Mouse (Mus musculus): ENCODE data around the gene Mdc1. TPM values are rescaled to one million over a fixed set of nuclear protein-coding genes. Genes with fewer than 3 reads are reported as not detected.

Gene Mdc1
- polyA plus RNA-seq, 1 experiment from 2014 or later: 15.0 TPM

DNA sequence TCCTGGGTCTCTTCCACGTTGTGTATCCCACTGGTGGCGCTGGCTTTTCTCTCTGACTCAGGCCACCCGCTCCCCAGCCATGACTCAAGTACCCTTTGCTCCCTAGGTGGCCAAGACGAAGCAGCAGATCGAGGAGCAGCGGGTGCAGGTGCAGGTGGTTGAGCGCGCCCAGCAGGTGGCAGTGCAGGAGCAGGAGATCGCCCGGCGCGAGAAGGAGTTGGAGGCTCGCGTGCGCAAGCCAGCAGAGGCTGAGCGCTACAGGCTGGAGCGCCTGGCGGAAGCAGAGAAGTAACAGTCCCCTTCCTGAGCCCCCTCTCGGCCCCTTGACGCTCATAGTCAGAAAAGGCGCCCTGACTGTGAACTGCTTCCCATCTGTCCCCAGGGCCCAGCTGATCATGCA lies 11.6 kb upstream of the Mdc1 start:
- Histone ChIP-seq H3K27me3 (ENCODE audit: control insufficient read depth, insufficient read depth, low read length) (no peaks in the 10 kb centered on the region), H3K9ac (ENCODE audit: low read length) (no peak overlapping the region), H3K4me2 (ENCODE audit: low read depth) (no peak overlapping the region), H3K27ac (ENCODE audit: low read depth, low read length) (no peak overlapping the region), H3K36me3 (ENCODE audit: control insufficient read depth, insufficient read depth, low read length) (peaks cover 12% of the 10 kb centered on the region), H3K4me3 (ENCODE audit: low read depth, low read length) (peak overlapping the region; percentile 10; the same call in 1 of the 2 replicates), H3K9me3 (ENCODE audit: control insufficient read depth, low read length) (no peaks in the 10 kb centered on the region), H3K4me1 (ENCODE audit: control insufficient read depth, insufficient read depth, low read length) (peaks cover 5% of the 10 kb centered on the region)
- peak; percentile 61 for ATAC-seq (ENCODE audit: insufficient read depth, low FRiP score, low TSS enrichment)
- WGBS: 2% methylated on average over 21 of the region's 21 CpGs
- DNase-seq (ENCODE audit: low spot score): peak; percentile 88

DNA sequence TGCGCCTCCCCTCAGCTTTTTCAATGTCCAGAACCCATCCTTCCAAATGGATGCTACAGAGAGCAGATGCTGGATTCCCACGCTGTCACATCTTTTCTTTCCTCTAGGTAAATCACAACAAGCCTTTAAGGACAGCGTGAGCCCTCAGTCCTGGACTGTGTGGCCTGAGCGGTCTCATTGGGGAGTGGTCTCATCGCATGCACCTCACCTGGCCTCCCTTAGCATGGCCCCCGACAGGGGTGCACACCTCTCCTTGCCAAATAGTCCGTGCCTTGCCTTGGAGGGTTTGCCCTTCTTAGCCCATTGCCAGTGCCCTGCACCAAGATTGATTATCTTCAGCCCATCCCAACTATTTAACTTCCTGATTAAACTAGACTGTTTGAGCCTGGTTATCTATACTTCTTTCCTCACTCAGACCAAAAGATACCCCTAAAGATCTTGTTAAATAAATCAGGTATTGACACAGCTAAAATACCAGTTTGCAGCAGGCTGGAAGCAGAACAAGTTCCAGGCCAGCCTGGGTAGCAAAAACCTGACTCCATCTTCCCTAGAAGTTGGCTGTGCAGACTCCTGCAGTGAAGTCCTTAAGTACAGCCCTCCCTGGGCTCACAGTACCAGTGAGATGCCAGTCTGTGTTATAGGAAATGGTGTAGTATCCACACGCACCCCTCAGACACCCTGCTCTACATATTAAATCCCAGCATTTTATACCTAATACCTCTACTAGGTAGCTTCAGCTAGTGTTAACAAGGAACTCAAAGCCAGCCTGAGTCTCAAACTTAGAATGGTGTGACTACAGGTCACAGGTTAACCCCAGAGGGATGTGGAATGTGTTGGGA lies 8.7 kb upstream of the Mdc1 start:
- Histone ChIP-seq H3K27ac (ENCODE audit: low read depth, low read length) (no peak overlapping the region), H3K4me3 (ENCODE audit: low read depth, low read length) (no peak overlapping the region), H3K9ac (ENCODE audit: low read length) (no peak overlapping the region), H3K27me3 (ENCODE audit: control insufficient read depth, insufficient read depth, low read length) (no peaks in the 10 kb centered on the region), H3K4me2 (ENCODE audit: low read depth) (no peak overlapping the region), H3K9me3 (ENCODE audit: control insufficient read depth, low read length) (no peaks in the 10 kb centered on the region), H3K4me1 (ENCODE audit: control insufficient read depth, insufficient read depth, low read length) (peaks cover 18% of the 10 kb centered on the region), H3K36me3 (ENCODE audit: control insufficient read depth, insufficient read depth, low read length) (peaks cover 26% of the 10 kb centered on the region)
- DNase-seq (ENCODE audit: low spot score): no peak
- 72% methylated on average over 8 of the region's 8 CpGs for WGBS
- ATAC-seq (ENCODE audit: insufficient read depth, low FRiP score, low TSS enrichment): no peak

- no peak overlapping the region for H3K27ac ChIP-seq (ENCODE audit: low read depth, low read length)
- ATAC-seq (ENCODE audit: insufficient read depth, low FRiP score, low TSS enrichment) (no peak), DNase-seq (ENCODE audit: low spot score) (no peak)
- H3K27me3 ChIP-seq (ENCODE audit: control insufficient read depth, insufficient read depth, low read length): no peaks in the 10 kb centered on the region
- H3K4me2 ChIP-seq (ENCODE audit: low read depth): no peak overlapping the region
- H3K4me3 ChIP-seq (ENCODE audit: low read depth, low read length): no peak overlapping the region
- H3K4me1 ChIP-seq (ENCODE audit: control insufficient read depth, insufficient read depth, low read length): peaks cover 18% of the 10 kb centered on the region
- H3K36me3 ChIP-seq (ENCODE audit: control insufficient read depth, insufficient read depth, low read length): peaks cover 26% of the 10 kb centered on the region
- no peak overlapping the region for H3K9ac ChIP-seq (ENCODE audit: low read length)
- no peaks in the 10 kb centered on the region for H3K9me3 ChIP-seq (ENCODE audit: control insufficient read depth, low read length)
- 26% methylated on average over 5 of the region's 5 CpGs for WGBS
Observed at GRCm38 (mm10) chr17:35833239-35833751, 8.0 kb upstream of the Mdc1 start.

GRCm38 (mm10) chr17:35833894-35834293 lies 7.4 kb upstream of the Mdc1 start:
- ATAC-seq (ENCODE audit: insufficient read depth, low FRiP score, low TSS enrichment): no peak
- Histone ChIP-seq H3K4me3 (ENCODE audit: low read depth, low read length) (no peak overlapping the region), H3K36me3 (ENCODE audit: control insufficient read depth, insufficient read depth, low read length) (peaks cover 26% of the 10 kb centered on the region)

GRCm38 (mm10) chr17:35834696-35835422 lies 6.5 kb upstream of the Mdc1 start:
- H3K4me1 ChIP-seq (ENCODE audit: control insufficient read depth, insufficient read depth, low read length): peaks cover 17% of the 10 kb centered on the region
- no peaks in the 10 kb centered on the region for H3K9me3 ChIP-seq (ENCODE audit: control insufficient read depth, low read length)
- WGBS: 82% methylated on average over 26 of the region's 26 CpGs
- ATAC-seq (ENCODE audit: insufficient read depth, low FRiP score, low TSS enrichment) (no peak), DNase-seq (ENCODE audit: low spot score) (no peak)
- H3K36me3 ChIP-seq (ENCODE audit: control insufficient read depth, insufficient read depth, low read length): peaks cover 26% of the 10 kb centered on the region
- H3K9ac ChIP-seq (ENCODE audit: low read length): peak overlapping the region; percentile 95; the same call in 1 of the 2 replicates
- H3K27me3 ChIP-seq (ENCODE audit: control insufficient read depth, insufficient read depth, low read length): no peaks in the 10 kb centered on the region
- no peak overlapping the region for H3K27ac ChIP-seq (ENCODE audit: low read depth, low read length)
- peak overlapping the region; percentile 88 for H3K4me2 ChIP-seq (ENCODE audit: low read depth)
- H3K4me3 ChIP-seq (ENCODE audit: low read depth, low read length): peak overlapping the region; percentile 76

More at GRCm38 (mm10) chr17:35833894-35834293, 7.4 kb upstream of the Mdc1 start:
- 59% methylated on average over 5 of the region's 5 CpGs for WGBS
- peak overlapping the region; percentile 17; the same call in 1 of the 2 replicates for H3K4me2 ChIP-seq (ENCODE audit: low read depth)
- H3K9me3 ChIP-seq (ENCODE audit: control insufficient read depth, low read length): no peaks in the 10 kb centered on the region
- no peak overlapping the region for H3K9ac ChIP-seq (ENCODE audit: low read length)
- peaks cover 18% of the 10 kb centered on the region for H3K4me1 ChIP-seq (ENCODE audit: control insufficient read depth, insufficient read depth, low read length)
- no peak for DNase-seq (ENCODE audit: low spot score)
- H3K27ac ChIP-seq (ENCODE audit: low read depth, low read length): no peak overlapping the region
- H3K27me3 ChIP-seq (ENCODE audit: control insufficient read depth, insufficient read depth, low read length): no peaks in the 10 kb centered on the region

- H3K27ac ChIP-seq (ENCODE audit: low read depth, low read length): no peak overlapping the region
- peaks cover 14% of the 10 kb centered on the region for H3K4me1 ChIP-seq (ENCODE audit: control insufficient read depth, insufficient read depth, low read length)
- ATAC-seq (ENCODE audit: insufficient read depth, low FRiP score, low TSS enrichment): no peak
Observed at GRCm38 (mm10) chr17:35835424-35836140, 5.7 kb upstream of the Mdc1 start.

GRCm38 (mm10) chr17:35836178-35836965 lies 4.9 kb upstream of the Mdc1 start:
- no peaks in the 10 kb centered on the region for H3K9me3 ChIP-seq (ENCODE audit: control insufficient read depth, low read length)
- peak overlapping the region; percentile 76 for H3K4me3 ChIP-seq (ENCODE audit: low read depth, low read length)
- H3K36me3 ChIP-seq (ENCODE audit: control insufficient read depth, insufficient read depth, low read length): peaks cover 26% of the 10 kb centered on the region
- DNase-seq (ENCODE audit: low spot score) (peak; percentile 86), ATAC-seq (ENCODE audit: insufficient read depth, low FRiP score, low TSS enrichment) (no peak)
- H3K27ac ChIP-seq (ENCODE audit: low read depth, low read length): peak overlapping the region; percentile 93
- peaks cover 14% of the 10 kb centered on the region for H3K4me1 ChIP-seq (ENCODE audit: control insufficient read depth, insufficient read depth, low read length)
- H3K27me3 ChIP-seq (ENCODE audit: control insufficient read depth, insufficient read depth, low read length): no peaks in the 10 kb centered on the region
- WGBS: 9% methylated on average over 24 of the region's 24 CpGs
- peak overlapping the region; percentile 88 for H3K4me2 ChIP-seq (ENCODE audit: low read depth)
- peak overlapping the region; percentile 95 for H3K9ac ChIP-seq (ENCODE audit: low read length)

More at GRCm38 (mm10) chr17:35835424-35836140, 5.7 kb upstream of the Mdc1 start:
- Histone ChIP-seq H3K4me3 (ENCODE audit: low read depth, low read length) (peak overlapping the region; percentile 76), H3K4me2 (ENCODE audit: low read depth) (peak overlapping the region; percentile 88), H3K9ac (ENCODE audit: low read length) (peak overlapping the region; percentile 95), H3K36me3 (ENCODE audit: control insufficient read depth, insufficient read depth, low read length) (peaks cover 26% of the 10 kb centered on the region), H3K27me3 (ENCODE audit: control insufficient read depth, insufficient read depth, low read length) (no peaks in the 10 kb centered on the region), H3K9me3 (ENCODE audit: control insufficient read depth, low read length) (no peaks in the 10 kb centered on the region)
- DNase-seq (ENCODE audit: low spot score): no peak
- whole genome bisulfite sequencing: 84% methylated on average over 26 of the region's 26 CpGs
